In genomic region chr11:116667930-116668329, GRCm38 (mm10) we compare ENCODE assay signal across 20 mouse cellular contexts. TPM values are rescaled to one million over a fixed set of nuclear protein-coding genes. Genes with fewer than 3 reads are reported as not detected.
DNase-seq lines count a peak whose midpoint lies in the region; ATAC-seq and TF ChIP-seq lines count a peak whose summit lies in the region.
"Had no signal": no experiment of that assay in that cellular context is flagged by ENCODE, and none has a peak within 500 bp of the region (broad histone marks: within the 10 kb centered on the region; RNA-seq: fewer than 3 reads in every experiment).

No protein-coding gene starts in this region.

- no peak for TF ChIP-seq CTCF in heart, adult 2 months (IDR thresholded peaks at IDR 0.05)

- no peak overlapping the region for H3K9ac ChIP-seq in heart, adult 2 months (ENCODE audit: low read depth, low read length)
- H3K9ac ChIP-seq in heart, embryonic 12.5 days, result no peak overlapping the region
- no peak overlapping the region for H3K9ac ChIP-seq in lung, embryonic 16.5 days (ENCODE audit: low read length)
- H3K9ac ChIP-seq: embryonic facial prominence, embryonic 15.5 days; forebrain, embryonic 15.5 days; kidney, embryonic 15.5 days; limb, embryonic 12.5 days; liver, postnatal 0 days; neural tube, embryonic 12.5 days had no signal

- DNase-seq in heart, adult 2 months, result peak in 1 of 2 experiments; percentile 26
- no peak for DNase-seq in lung, postnatal 36 days
- DNase-seq in thymus, postnatal 25 days, result peak; percentile 21
- no peak for DNase-seq in thymus, postnatal 14 days
- DNase-seq in cerebellum, postnatal 25 days, result no peak
- DNase-seq: B cell, adult 2 months; cerebellum, adult 9-10 months; liver, postnatal 0 days; right cerebral cortex, postnatal 14 days; thymus, adult 2 months had no signal

- ATAC-seq in heart, embryonic 12.5 days (ENCODE audit: insufficient number of reproducible peaks, low FRiP score), result no peak
- no peak for ATAC-seq in lung, embryonic 16.5 days (ENCODE audit: low read depth)
- ATAC-seq: forebrain, embryonic 15.5 days; liver, postnatal 0 days had no signal

- H3K27me3 ChIP-seq in heart, adult 2 months (ENCODE audit: control insufficient read depth, insufficient read depth, low read length), result no peaks in the 10 kb centered on the region
- H3K27me3 ChIP-seq in heart, embryonic 12.5 days (replicated peaks), result 0 out of 2 replicates have a peak, but pooled peaks cover 13% of the 10 kb centered on the region
- H3K27me3 ChIP-seq in lung, embryonic 16.5 days (ENCODE audit: control insufficient read depth, insufficient read depth, low read depth, low read length), result 0 out of 2 replicates have a peak, but pooled peaks cover 2% of the 10 kb centered on the region
- H3K27me3 ChIP-seq: forebrain, embryonic 15.5 days had no signal

- 57% methylated on average over 8 of the region's 8 CpGs for WGBS in heart, adult 2 months
- 80% methylated on average over 8 of the region's 8 CpGs for WGBS in heart, embryonic 12.5 days
- 60% methylated on average over 8 of the region's 8 CpGs for WGBS in lung, embryonic 16.5 days

- TF ChIP-seq EP300 in heart, adult 2 months (IDR thresholded peaks at IDR 0.05; ENCODE audit: insufficient read depth, low read depth, low read length), result no peak

- no peaks in the 10 kb centered on the region for H3K9me3 ChIP-seq in heart, embryonic 12.5 days (replicated peaks)
- no peaks in the 10 kb centered on the region for H3K9me3 ChIP-seq in lung, embryonic 16.5 days (ENCODE audit: control insufficient read depth, low read length)
- H3K9me3 ChIP-seq: embryonic facial prominence, embryonic 15.5 days; forebrain, embryonic 15.5 days; kidney, embryonic 15.5 days; limb, embryonic 12.5 days; megakaryocyte, embryonic 14.5 days; neural tube, embryonic 12.5 days had no signal

- intact Hi-C loops in heart, adult 2 months (cut with DNase I), result no loop called here

- H3K36me3 ChIP-seq in heart, adult 2 months (ENCODE audit: control insufficient read depth, insufficient read depth, low read length), result peaks cover 4% of the 10 kb centered on the region; the same call in 1 of the 2 replicates
- H3K36me3 ChIP-seq in heart, embryonic 12.5 days, result peaks cover 4% of the 10 kb centered on the region
- no peaks in the 10 kb centered on the region for H3K36me3 ChIP-seq in lung, embryonic 16.5 days (ENCODE audit: control insufficient read depth, insufficient read depth, low read length)
- H3K36me3 ChIP-seq: forebrain, embryonic 15.5 days had no signal

- H3K4me3 ChIP-seq in heart, adult 2 months, result no peak overlapping the region
- no peak overlapping the region for H3K4me3 ChIP-seq in heart, embryonic 12.5 days
- no peak overlapping the region for H3K4me3 ChIP-seq in lung, embryonic 16.5 days (ENCODE audit: low read length)
- H3K4me3 ChIP-seq: embryonic facial prominence, embryonic 15.5 days; forebrain, embryonic 15.5 days; kidney, embryonic 15.5 days; limb, embryonic 12.5 days; neural tube, embryonic 12.5 days had no signal

- peaks cover 2% of the 10 kb centered on the region for H3K4me1 ChIP-seq in heart, adult 2 months (ENCODE audit: control insufficient read depth, insufficient read depth, low read length)
- peaks cover 42% of the 10 kb centered on the region for H3K4me1 ChIP-seq in heart, embryonic 12.5 days (replicated peaks)
- H3K4me1 ChIP-seq in lung, embryonic 16.5 days (replicated peaks; ENCODE audit: control insufficient read depth, insufficient read depth, low read length), result peaks cover 21% of the 10 kb centered on the region

- no peak overlapping the region for H3K4me2 ChIP-seq in heart, embryonic 12.5 days
- no peak overlapping the region for H3K4me2 ChIP-seq in lung, embryonic 16.5 days (ENCODE audit: low read depth, low read length)
- H3K4me2 ChIP-seq: embryonic facial prominence, embryonic 15.5 days; forebrain, embryonic 15.5 days; kidney, embryonic 15.5 days; limb, embryonic 12.5 days; liver, embryonic 11.5 days; neural tube, embryonic 12.5 days had no signal

- TF ChIP-seq POLR2A in heart, adult 2 months (IDR thresholded peaks at IDR 0.05; ENCODE audit: insufficient read depth, low read depth, low read length), result no peak

- peak overlapping the region; percentile 31; the same call in 1 of the 2 replicates for H3K27ac ChIP-seq in heart, adult 2 months
- H3K27ac ChIP-seq in heart, embryonic 12.5 days (ENCODE audit: poor library complexity, severe bottlenecking), result no peak overlapping the region
- peak overlapping the region; percentile 12; the same call in 1 of the 2 replicates for H3K27ac ChIP-seq in lung, embryonic 16.5 days (ENCODE audit: low read length)
- H3K27ac ChIP-seq: embryonic facial prominence, embryonic 15.5 days; forebrain, embryonic 15.5 days; kidney, embryonic 15.5 days; limb, embryonic 12.5 days; neural tube, embryonic 12.5 days had no signal

- H3K79me2 ChIP-seq in heart, adult 2 months (replicated peaks; ENCODE audit: control insufficient read depth, insufficient read depth, low read length), result no peaks in the 10 kb centered on the region

RNA-seq across cellular contexts. Expression of gene Cygb, which starts 13.8 kb away (rescaled TPM):
- total RNA-seq in heart, adult 2 months (2021), result 10 to 100 TPM; 42.5 to 50.3 TPM
- 55.0 and 66.1 TPM in 2 replicates for polyA plus RNA-seq in heart, adult 2 months (2012; rRNA removed)
- 1.3 and 1.4 TPM in 2 replicates for polyA plus RNA-seq in heart, embryonic 12.5 days (2016; fragmentation: Nextera tagmentation; extraction: Ambion mirVana)
- 13.3 TPM in 2 replicates for polyA plus RNA-seq in lung, embryonic 16.5 days (2015; fragmentation: Nextera tagmentation; extraction: Ambion mirVana)
- total RNA-seq: common myeloid progenitor, adult 5-6 weeks had no signal

RNA-seq across cellular contexts. Expression of gene Prcd, which starts 14.6 kb away (rescaled TPM):
- 1 to 10 TPM; 1.1 to 1.3 TPM for total RNA-seq in heart, adult 2 months (2021)
- polyA plus RNA-seq in heart, adult 2 months (2012; rRNA removed), result 0.76 and 1.1 TPM in 2 replicates
- 0.73 TPM in 1 of 2 replicates, not detected in the other for polyA plus RNA-seq in heart, embryonic 12.5 days (2016; fragmentation: Nextera tagmentation; extraction: Ambion mirVana)
- polyA plus RNA-seq in lung, embryonic 16.5 days (2015; fragmentation: Nextera tagmentation; extraction: Ambion mirVana), result 5.0 and 11.0 TPM in 2 replicates
- total RNA-seq: common myeloid progenitor, adult 5-6 weeks had no signal

RNA-seq across cellular contexts. Expression of gene Rhbdf2, which starts 41.1 kb away (rescaled TPM):
- total RNA-seq in heart, adult 2 months (2021), result 10 to 100 TPM; 10.8 to 11.2 TPM
- polyA plus RNA-seq in heart, adult 2 months (2012; rRNA removed), result 19.2 and 22.3 TPM in 2 replicates
- 7.5 and 8.1 TPM in 2 replicates for polyA plus RNA-seq in heart, embryonic 12.5 days (2016; fragmentation: Nextera tagmentation; extraction: Ambion mirVana)
- polyA plus RNA-seq in lung, embryonic 16.5 days (2015; fragmentation: Nextera tagmentation; extraction: Ambion mirVana), result 17.9 and 19.6 TPM in 2 replicates
